In the genomic region with DNA sequence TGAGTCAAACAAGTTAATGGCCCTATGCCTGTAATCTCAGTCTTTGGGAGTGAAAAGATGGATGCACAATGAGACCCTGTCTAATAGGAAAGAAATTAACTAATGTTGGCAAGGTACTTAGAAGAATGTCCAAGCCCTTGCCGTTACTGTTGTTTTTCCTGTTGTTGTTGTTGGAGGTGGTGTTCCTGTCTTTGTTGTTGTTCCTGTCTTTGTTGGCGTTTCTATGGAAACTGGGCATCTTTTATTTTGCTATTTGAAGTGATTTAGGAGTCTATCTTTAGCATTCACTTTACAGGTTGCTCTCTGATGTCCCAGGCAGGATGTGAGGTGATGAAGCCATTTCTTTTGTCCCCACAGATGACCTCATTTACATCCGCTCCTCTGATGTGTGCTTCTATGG, we compare ENCODE assay signal across 34 mouse cellular contexts.
"Had no signal": no experiment of that assay in that cellular context is flagged by ENCODE, and none has a peak within 500 bp of the region (broad histone marks: within the 10 kb centered on the region; RNA-seq: fewer than 3 reads in every experiment).

No protein-coding gene starts in this region.

- H3K27me3 ChIP-seq: heart, embryonic 12.5 days; heart, embryonic 13.5 days; heart, embryonic 15.5 days; hindbrain, embryonic 12.5 days; hindbrain, embryonic 13.5 days; hindbrain, embryonic 15.5 days; intestine, embryonic 15.5 days; kidney, embryonic 15.5 days had no signal

- ATAC-seq: hindbrain, embryonic 16.5 days; hindbrain, postnatal 0 days; inflammation-experienced regulatory T-cells, adult 6 months; intestine, embryonic 15.5 days; intestine, embryonic 16.5 days; intestine, postnatal 0 days had no signal

- H3K4me1 ChIP-seq: heart, embryonic 12.5 days; heart, embryonic 15.5 days; hindbrain, embryonic 10.5 days; hindbrain, embryonic 12.5 days; hindbrain, embryonic 13.5 days; hindbrain, embryonic 15.5 days; intestine, embryonic 15.5 days; kidney, embryonic 15.5 days had no signal

- H3K4me3 ChIP-seq: heart, embryonic 12.5 days; heart, embryonic 13.5 days; heart, embryonic 15.5 days; hindbrain, embryonic 10.5 days; hindbrain, embryonic 12.5 days; hindbrain, embryonic 13.5 days; hindbrain, embryonic 15.5 days; intestine, embryonic 15.5 days; kidney, embryonic 15.5 days; left cerebral cortex, adult 2 months had no signal

- H3K9ac ChIP-seq: heart, embryonic 12.5 days; heart, embryonic 13.5 days; heart, embryonic 15.5 days; hindbrain, embryonic 12.5 days; hindbrain, embryonic 13.5 days; hindbrain, embryonic 14.5 days; hindbrain, embryonic 15.5 days; intestine, embryonic 15.5 days; kidney, embryonic 15.5 days had no signal

- DNase-seq: heart, postnatal 10 days; heart, postnatal 14 days; heart, postnatal 36 days; heart, postnatal 4 days; kidney, adult 11 months; kidney, adult 18-20 months; kidney, adult 2 months; kidney, adult 8-10 months; kidney, adult 9 months; kidney, postnatal 10 days; kidney, postnatal 14 days; kidney, postnatal 25 days; kidney, postnatal 36 days; kidney, postnatal 4 days; layer of hippocampus, adult 9-11 months; layer of hippocampus, postnatal 36 days had no signal

- H3K36me3 ChIP-seq: heart, embryonic 13.5 days; heart, embryonic 15.5 days; hindbrain, embryonic 10.5 days; hindbrain, embryonic 12.5 days; hindbrain, embryonic 13.5 days; hindbrain, embryonic 15.5 days; intestine, embryonic 15.5 days; kidney, embryonic 15.5 days had no signal

- H3K27ac ChIP-seq: heart, embryonic 13.5 days; heart, embryonic 15.5 days; hindbrain, embryonic 10.5 days; hindbrain, embryonic 12.5 days; hindbrain, embryonic 13.5 days; hindbrain, embryonic 14.5 days; hindbrain, embryonic 15.5 days; hindbrain, postnatal 0 days; intestine, embryonic 15.5 days; kidney, embryonic 15.5 days; kidney, postnatal 0 days; left cerebral cortex, adult 2 months had no signal

- H3K9me3 ChIP-seq: heart, embryonic 12.5 days; heart, embryonic 13.5 days; heart, embryonic 15.5 days; hindbrain, embryonic 10.5 days; hindbrain, embryonic 12.5 days; hindbrain, embryonic 15.5 days; intestine, embryonic 15.5 days; kidney, embryonic 15.5 days had no signal

- H3K4me2 ChIP-seq: heart, embryonic 11.5 days; heart, embryonic 12.5 days; heart, embryonic 13.5 days; heart, embryonic 15.5 days; hindbrain, embryonic 12.5 days; hindbrain, embryonic 13.5 days; hindbrain, embryonic 14.5 days; hindbrain, embryonic 15.5 days; intestine, embryonic 15.5 days; kidney, embryonic 15.5 days had no signal
